Mouse (Mus musculus) kidney, adult 9 months (tissue): ENCODE measurements at regions not wholly inside any gene's neighbourhood (a gene's known extent, or its start where the extent isn't known, plus 50 kb on each side); places are given as distances from the start of the nearest gene placed in this dataset.

ENCODE experiments used
- DNase-seq: peaks from one replicate; pipeline ENCODE4 v3.0.0; 2022

DNA sequence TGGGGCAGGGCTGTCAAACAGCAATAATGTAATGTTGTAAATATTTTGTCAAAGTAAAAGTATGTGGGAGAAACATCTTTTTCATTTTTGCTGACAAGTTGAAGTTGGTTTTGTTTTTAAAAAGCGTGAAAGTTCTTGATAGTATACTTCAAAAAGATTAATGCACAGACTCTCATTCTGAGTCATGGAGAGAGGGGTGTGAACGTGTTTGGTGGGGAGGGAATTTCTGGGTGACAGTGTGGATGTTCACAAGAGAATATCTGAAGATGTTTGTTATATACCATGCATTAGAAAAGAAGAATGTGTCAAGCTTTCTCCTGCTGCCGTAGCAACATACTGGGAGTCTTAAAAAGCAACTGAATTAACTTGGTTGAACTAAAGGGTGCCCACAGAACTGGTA lies 57.0 kb downstream of the Rps29 start:
- DNase-seq: no peak

DNA sequence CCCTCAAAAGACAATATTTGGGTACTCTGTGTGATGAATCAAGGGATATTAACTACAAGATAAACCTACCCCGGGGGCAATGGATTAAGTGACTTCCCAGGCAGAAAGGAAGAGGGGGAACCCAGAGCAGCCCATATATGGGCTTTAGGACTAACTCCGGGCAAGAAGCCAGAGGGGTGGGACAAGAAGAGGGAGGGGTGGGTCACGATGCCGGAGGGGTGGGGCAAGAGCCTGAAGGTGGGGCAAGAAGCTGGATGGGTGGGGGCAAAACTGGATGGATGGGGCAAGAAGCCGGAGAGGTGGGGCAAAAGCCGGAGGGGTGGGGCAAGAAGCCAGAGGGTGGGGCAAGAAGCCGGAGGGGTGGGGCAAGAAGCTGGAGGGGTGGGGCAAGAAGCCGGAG lies 64.1 kb downstream of the Rps29 start:
- no peak for DNase-seq

DNA sequence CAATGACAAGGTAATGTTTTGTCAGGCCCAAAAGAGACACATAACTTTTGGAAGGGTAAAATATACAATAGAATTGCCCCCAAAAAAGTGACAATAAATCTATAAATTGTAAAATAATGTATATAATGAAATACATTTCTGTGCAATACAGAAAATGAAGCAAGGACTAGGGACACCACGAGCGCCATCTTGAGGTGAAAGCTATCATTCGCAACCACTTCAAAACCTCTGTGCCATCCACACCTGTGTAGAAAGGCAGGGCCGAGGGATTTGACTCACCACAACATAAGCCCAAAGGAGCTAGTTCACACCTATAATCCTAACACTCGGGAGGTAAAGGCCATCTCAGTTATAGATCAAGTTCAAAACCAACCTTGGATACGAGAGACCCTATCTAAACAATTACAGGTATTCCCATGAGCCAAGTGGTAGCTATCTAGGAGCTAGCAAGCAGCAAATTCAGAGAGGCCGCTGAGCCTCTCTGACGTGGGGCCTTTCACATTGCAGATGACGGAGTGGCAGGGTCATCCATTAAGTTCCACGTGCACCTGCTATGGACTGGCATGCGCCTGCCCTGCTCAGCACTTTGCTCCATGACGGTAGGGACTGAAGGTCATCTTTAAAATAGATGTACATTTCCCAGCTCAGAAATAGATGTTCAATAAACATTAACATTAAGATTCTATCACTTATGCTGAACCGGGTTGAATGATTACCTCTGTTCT lies 65.8 kb downstream of the Rps29 start:
- no peak for DNase-seq

DNA sequence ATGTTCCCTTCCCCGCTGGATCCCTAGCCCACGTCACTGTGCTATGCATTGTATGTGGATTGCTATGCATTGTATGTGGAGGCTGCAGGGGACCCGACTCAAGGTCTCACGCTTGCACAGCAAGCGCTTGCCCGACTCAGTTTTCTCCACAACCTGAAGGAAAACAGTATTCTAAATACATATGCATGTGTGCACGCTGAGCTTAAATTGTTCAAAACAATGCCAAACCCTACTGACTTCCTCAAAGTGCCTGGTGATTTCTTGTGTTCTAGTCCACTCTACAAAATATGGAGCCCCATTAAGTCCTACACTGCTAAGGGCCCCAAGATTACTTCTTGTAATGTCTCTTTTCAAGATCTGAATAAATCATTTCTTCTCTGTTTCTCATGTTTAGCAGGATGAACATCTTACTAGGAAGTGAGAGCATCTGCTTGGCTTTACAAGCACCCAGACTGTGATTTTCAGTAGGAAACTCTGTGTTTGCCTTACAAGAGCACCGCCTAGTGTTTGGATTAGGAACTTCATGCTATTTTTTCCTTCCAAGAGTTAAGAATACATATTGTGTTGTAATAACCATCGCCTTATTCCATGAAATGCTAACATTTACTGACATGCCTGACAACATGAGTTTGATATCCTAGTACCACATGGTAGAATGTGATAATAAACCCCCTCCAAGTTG lies 70.9 kb downstream of the Rps29 start:
- DNase-seq: peak; percentile 50

DNA sequence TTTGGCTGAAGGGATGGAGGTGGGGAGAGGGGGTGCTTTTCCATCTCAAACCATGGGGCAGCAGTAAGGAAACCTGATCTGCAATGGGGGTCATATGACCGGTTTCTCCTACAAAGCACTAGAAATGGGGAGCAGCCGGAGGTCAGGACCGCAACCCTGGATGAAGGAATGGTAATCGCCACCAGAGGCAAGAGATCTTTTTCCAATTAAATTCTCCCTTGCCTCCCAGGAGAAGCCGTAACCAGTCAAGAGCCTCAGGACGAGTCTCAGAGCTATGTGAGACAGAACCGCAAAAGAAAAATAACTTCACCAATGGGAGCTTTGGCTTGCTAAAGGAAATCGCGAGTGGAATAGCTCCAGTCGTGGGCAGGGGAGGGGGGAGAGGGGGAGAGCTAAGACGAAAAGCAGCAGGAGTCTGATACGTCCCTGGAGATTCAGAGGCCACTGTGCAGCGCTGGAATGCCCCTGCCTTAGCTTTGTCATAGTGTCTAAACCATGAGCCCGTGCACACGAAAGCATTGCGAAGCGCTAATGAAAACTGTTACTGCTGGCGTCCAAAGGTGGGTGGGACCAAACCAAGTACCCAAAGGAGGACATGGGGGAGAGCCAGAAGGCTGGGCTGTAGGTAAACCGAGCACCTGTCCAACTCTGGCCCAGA lies 73.3 kb downstream of the Rps29 start:
- no peak for DNase-seq

DNA sequence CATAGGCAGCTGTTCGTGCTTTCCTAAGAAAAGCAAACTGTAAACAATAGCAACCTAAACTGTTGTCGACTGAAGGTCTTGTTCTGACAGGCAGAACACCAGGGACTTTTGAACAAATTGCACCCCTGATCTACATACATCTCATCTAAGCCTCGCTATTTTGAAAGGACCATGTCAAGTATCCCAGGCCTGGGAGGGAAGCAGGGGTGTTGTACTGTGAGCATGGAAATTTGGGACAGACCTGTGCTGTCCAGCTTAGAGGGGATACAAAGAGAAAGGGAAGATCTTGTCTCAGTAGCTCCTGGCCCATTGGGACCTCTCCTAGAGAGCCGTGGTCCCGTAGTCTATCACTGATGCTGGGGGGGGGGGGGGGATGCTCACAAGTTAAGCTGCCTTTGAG lies 74.3 kb downstream of the Rps29 start:
- DNase-seq: no peak

DNA sequence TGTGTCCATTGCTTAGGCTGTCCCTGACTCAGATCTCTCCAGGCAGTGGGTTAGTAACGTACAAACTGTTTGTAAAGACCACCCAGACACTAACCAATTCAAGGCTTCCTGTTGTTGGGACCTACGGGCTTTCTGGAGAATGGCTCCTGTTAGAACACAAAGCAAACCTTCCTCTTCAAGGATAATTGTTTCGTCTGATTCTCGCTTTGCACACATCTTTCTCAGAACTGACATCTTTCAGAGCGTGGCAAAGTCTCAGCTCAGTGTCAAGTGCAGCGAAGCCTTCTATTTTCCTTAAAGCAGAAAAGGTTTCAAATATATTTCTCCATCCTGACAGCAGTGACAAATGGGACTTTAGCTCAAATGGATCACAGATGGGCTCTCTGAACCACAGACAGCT lies 76.9 kb downstream of the Rps29 start:
- no peak for DNase-seq

DNA sequence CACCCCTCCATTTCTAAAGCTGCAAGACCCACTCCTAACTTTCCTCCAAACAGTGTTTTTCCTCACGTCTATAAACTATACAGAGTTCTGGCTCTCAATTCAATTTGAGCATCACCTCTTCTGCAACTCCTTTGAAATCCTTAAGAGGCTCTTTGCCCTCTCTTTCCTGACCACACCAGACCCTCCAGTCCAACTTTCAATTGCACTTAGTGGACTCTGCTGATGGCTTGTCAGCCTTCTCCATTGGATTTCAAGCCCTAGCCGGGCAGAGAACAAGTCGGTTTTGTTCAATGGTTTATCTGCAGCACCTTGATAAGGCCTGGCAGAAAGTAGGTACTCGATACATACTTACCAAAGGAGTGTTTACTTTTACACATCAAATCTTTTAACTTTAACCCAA lies 119.4 kb downstream of the Rps29 start:
- DNase-seq: no peak

DNA sequence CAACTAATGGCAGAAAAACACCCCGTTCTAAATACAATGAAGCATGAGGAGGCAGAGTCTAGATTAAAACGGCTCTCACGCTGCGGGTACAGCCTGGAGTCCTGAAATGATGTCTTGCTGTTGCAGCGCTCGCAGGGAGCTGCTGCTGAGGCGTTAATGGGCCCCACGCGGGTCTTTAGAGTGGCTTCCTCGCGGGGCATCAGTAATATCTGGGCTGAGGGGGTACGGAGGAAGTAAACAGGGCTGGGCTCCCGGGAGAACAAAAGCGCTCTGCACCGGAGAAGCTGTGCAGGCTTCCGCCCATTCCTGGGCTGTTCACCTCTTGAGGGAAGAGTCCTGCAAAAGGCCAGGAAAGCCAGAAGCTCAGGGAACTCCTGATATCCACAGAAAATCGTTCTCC lies 135.4 kb downstream of the Rps29 start:
- no peak for DNase-seq

DNA sequence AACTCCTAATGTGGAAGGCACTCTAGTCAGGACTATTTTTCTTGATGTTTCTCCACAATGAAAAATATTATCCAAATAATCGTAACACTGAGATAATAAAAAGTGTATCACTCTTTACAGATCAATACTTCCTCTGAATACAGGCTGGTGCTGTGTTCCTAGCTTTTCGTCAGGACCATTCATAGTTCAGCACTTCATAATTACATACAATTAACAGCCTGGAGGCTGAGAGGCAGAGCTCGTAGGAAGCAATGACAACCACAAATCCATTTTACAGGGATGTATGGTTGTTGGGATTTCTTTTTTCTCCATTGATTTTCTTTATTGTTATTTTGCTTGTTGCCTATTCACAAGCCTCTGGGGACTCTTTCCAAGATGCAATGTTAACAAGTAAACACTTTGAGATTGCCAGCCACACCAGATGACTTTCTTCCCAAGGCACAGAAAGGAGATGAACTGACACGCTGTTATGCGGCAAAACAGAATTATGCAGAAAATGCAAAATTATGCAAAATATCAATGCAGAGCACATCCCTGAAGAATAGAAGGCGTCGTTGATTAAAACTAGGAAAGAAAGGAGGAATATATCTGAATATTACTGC lies 142.2 kb downstream of the Rps29 start:
- no peak for DNase-seq

DNA sequence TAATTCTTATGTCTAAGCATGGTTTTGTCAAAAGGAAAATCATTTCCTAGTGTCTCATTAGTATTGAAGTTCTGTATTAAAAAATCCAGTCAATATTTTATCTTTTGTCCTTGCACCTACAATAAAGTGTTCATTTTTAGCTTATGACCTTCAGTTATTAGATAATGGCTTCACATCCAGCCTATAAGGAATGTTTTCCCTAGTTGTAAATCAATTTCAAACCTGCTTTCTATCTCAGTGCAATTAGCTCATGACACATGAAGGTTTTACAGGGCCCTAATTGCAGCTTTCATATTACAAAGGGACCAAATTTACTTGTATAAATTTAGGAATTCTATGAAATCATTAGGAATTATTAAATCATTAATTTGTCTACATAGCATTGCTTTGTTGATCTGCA lies 153.8 kb downstream of the Rps29 start:
- DNase-seq: no peak

DNA sequence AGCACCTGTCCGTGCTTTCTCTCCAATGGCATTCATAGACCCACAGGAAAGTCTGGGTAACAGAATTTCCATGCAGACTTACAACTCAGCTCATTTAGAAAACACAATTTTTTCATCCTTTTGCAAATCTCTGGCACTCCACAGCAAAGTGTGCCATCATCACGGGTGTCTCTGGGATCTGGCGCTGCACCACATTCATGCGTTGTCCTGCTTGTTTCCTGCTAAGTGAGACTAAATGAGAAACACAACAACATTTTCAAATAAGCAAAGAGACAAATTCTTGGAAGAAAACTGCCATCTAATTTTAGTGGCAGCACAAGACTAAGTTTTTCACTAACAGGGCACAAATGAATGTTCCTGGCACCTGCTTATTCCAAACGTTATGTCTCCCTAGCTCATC lies 156.9 kb downstream of the Rps29 start:
- DNase-seq: no peak

DNA sequence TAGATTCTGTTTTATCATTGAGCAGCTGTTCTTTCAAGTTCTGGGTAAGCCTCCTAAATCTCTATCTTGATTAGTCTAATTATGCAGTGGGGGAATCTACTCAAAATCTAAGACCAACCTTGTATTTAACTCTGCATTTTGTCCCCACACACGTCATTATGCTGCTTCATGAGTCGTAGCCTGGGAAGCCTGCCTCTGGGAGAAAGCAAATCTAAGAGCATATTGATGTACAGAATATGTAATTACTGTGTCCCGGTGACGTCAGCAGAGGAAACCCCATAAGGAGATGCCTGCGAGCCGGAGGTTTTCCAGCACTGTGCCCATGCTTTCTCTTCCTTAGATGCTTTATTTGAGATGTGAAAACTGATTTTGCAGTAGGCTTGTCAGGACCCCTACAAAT lies 161.7 kb downstream of the Rps29 start:
- no peak for DNase-seq

DNA sequence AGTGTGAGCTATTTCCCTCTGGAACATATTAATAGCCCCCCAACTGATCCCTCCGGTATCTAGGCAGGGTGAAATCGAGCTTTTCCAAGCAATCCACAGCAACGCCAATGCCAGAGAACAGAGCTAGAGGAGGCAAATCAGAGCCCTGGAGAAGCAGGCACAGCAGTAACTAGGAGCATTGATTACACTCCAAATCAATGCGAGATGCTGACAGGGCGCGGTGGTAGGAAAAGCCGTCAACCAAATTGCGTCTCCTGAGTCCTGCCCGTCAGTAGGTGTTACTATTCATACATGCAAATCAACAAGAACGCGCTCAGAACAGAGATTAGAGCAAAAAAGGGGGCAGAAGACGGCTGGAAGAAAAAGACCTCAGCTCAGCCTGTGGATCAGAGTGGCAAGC lies 162.2 kb downstream of the Rps29 start:
- no peak for DNase-seq

DNA sequence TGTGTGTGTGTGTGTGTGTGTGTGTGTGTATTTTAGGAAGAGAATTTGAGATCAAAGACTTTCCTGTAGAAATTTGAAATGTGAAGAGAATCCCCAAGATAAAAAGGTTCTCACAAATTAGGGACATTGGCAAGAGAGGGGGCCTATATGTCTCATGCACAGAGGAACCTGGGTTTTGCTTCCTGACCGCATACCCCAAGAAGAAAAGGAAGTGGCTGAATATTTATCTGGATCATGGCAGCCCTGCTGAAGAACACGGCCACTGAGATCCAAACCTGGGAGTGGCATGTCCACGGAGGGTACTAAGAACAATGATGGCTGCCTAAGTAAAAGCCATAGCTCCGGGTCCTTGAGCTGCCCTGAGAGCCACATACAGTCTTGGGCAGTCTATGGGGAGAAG lies 178.3 kb downstream of the Rps29 start:
- DNase-seq: no peak

DNA sequence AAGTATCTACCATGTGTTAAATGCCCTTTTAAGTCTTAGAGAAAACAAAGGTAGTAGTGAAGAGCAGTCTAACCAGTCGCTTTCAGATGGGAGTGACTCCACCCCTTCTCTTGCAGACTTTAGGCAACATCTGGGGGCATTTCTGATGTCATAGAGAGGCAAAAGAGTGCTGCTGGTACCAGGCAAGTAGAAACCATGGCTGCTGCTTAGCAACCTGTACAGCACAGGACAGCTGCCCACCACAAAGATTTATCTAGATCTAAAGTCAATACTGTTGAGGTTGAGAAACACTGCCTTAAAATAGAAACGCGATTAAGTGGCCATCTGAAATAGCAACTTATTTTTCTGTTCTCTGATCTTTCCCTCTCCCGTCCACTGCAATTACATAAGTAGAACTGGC lies 178.8 kb downstream of the Rps29 start:
- no peak for DNase-seq

DNA sequence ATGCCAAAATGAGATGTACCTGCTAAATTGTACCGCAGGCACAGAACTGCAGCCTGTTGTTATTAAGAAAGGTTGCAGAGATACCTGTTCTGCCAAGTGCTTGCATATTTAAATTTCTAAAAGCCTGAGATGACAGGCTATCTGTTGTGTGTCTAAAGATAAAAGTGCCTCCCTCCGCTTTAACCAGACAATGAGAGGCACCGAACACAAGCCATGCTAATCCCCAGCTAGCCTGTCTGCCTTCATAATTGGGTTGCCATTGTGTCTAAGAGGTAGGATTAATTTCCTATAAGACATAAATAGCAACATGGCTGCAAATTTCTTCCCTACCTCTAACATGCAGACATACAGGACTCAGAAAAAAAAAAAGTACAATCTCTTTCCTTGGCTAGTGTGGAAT lies 179.8 kb downstream of the Rps29 start:
- DNase-seq: no peak

DNA sequence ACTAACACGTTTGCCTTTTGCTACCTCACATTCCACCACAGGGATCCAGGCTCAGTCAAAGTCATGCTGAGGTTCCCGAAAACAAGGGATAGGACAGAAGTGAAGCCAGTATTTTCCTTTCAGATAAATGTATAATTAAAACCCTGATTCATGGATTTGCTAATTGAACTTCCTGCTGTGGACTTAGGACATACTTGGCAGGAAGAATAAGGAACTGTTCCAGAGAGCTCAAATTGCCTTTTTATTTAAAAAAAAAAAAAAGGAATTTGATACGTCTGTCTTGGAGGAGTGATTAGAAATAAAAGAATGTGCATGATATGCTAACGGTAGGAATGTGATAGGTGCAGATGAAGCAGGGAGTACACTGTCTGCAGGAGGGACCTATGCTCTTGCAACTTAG lies 181.7 kb downstream of the Rps29 start:
- DNase-seq: no peak

DNA sequence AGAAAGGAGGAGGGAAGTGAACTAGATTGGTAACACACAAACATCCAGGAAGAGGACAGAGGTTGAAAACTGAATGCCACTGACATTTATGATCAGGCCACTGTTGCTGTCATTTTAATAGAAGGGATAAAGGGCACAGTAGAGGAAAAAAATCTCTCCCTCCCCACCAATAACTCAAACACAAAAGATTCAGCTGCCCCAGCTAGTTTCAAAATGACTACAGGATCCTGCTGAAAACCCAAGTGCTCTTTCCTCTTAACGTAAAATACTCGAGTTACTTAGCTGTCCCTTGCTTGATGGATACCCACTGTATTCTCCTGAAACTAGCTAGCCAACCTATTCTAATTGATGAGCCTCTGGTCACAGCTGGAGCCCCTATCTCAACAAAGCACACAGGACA lies 211.7 kb downstream of the Rps29 start:
- DNase-seq: no peak

DNA sequence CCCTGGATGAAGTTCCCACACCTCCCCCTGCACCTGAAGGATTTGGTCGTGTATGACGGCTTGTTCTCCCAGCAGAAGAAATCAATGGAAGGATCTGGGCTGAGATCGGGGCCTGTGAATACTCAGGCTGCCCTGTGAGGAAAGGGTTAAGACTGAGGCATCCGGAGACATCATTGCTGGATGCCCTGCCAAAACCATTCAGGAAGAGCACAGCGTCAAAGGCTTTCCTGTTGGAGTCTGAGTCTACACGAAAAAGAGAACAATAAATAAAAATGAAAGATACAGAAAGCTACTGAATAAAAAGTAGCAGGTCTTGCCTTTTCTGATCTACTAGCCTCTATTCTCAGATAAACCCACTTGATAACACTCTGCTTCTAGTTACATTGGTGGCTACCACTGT lies 248.4 kb downstream of the Rps29 start:
- no peak for DNase-seq

DNA sequence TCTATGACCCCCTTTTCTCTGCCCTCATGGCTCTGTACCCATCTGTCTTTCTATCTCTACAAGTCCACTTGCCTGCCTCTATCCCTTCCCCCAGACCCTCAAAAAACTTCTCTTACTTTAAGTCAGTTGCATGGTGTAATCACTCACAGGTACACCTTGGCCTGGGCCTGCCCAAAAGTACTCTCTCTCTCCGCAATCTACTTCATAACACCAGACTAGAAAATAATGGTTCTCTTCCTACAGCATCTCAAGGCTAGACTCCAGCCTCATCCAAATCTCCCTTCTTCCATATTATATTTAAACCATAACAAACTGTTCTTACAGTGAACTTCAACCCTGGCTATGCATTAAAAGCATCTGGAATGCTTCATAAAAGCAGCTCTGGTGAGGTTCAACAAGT lies 254.2 kb downstream of the Rps29 start:
- DNase-seq: no peak

DNA sequence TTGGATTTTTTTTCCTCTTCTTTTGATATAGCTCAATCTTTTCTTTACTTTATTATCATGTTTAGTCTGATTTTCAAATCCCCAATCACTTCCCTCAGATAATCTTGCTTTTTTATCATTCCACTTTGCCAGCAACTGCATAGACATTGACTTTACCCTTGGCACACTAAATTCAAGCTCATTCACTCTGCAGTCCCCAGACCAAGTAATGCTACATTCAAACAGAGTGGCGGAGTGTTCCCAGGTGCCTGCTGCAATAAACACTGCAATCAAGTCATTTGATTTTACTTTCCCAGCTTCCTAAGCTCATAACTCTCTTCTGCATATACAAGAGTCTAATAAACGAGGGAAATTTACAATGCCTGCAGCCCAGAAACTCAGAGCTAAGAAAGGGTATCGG lies 269.8 kb downstream of the Rps29 start:
- DNase-seq: no peak

DNA sequence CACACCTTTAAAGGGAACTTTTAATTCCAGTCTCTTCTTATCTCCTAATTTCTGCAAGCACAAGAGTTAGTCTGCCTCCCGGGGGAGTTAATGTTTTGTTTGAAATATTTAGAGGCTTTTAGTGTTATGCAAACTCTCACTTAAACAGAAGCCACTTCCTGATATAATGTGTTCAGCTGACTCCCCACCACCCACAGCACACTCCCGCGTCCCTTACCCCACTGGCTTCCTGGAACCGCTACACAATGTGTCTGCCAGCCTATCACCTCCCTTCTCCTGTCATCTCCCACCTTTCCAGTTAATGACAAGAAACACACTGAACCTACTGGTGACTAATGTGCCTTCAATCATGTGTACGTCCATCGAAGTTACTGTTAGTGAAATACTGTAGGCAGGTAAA lies 276.5 kb downstream of the Rps29 start:
- DNase-seq: no peak

DNA sequence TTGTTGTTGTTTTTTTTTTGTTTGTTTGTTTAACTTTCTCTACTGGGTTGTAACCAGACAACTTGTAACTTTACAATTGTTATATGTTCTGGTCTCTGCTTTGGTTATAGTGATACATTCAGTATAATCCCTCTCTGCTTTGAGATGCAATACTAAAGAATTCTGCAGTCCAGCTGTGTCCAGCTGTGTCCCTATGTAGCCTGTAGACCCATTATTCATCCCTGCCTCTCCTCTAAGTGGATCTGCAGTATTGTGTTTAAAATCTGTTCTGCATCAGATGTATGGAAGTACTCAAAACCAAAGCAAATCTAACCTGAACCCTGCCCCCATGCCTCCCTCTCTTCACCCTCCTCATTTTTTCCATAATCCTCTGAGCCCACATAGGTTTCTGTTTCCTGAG lies 279.6 kb downstream of the Rps29 start:
- no peak for DNase-seq
